Mouse (Mus musculus) effector memory CD4-positive, alpha-beta T cell, adult 5 months (primary cell): ENCODE results near the gene Gxylt1. TPM values are rescaled to one million over a fixed set of nuclear protein-coding genes. Genes with fewer than 3 reads are reported as not detected.

Source experiments
- polyA plus RNA-seq: library from polyadenylated mRNA; unstranded; fragments of 100-300 nt; shearing (Covaris generic); gene quantifications from one replicate; pipeline ENCODE4 v1.2.1, GENCODE M21; 2017

Gxylt1 gene
- polyA plus RNA-seq = 34.6 TPM

GRCm38 (mm10) chr15:93274679-93275583, at the start of gene Gxylt1:
Gene Gxylt1, minus strand, starts transcription at chr15:93275179.

Other genes with a start within 250 kb of the Gxylt1 start
- gene Yaf2, start 61.8 kb upstream of the Gxylt1 start, polyA plus RNA-seq = 68.2 TPM
- 88.6 TPM for gene Zcrb1, start 123.2 kb upstream of the Gxylt1 start, polyA plus RNA-seq
- gene Pphln1, start 123.2 kb upstream of the Gxylt1 start, polyA plus RNA-seq = 33.7 TPM